Mouse (Mus musculus): ENCODE data around the gene Srp68. TPM values are rescaled to one million over a fixed set of nuclear protein-coding genes. Genes with fewer than 3 reads are reported as not detected.

Srp68 gene
- total and polyA plus RNA-seq, 3 experiments: 146 to 228 (median 180) TPM

DNA sequence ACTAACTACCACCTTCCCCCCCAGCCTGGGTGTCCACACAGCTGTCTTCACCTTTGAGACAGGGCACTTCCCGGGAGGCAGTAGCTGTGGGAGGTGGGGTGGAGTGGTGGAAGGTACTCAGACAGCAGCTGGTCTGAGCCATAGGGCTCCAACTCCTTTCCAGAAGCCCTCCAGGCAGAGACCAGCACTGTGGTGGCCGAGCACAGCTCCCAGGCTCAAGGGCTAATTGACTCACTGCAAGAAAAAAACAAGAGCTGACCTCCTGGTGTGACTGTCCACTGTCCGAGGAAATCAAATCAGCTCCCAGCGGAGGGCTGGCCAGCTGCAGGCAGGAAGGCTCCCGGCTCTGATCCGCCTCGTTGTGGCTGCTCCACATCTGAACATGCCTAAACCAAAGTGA lies 34.2 kb downstream of the Srp68 start:
- no peaks in the 10 kb centered on the region for H3K9me3 ChIP-seq (replicated peaks; ENCODE audit: insufficient read depth, low read length)
- TF ChIP-seq ZKSCAN1 (IDR thresholded peaks at IDR 0.05; ENCODE audit: low read depth, low read length) (no peak), USF1 (IDR thresholded peaks at IDR 0.05; ENCODE audit: low read depth, low read length) (no peak), EP300 (IDR thresholded peaks at IDR 0.05; ENCODE audit: low read depth in 1 of 2, low read length in 2 of 2) (no peak), SIN3A (IDR thresholded peaks at IDR 0.05; ENCODE audit: low read length) (no peak), RCOR1 (IDR thresholded peaks at IDR 0.05; ENCODE audit: low read depth, low read length) (no peak), MEF2A (IDR thresholded peaks at IDR 0.05; ENCODE audit: extremely low read depth, insufficient replicate concordance, low read depth, low read length, poor library complexity, severe bottlenecking) (no peak), MAZ (IDR thresholded peaks at IDR 0.05; ENCODE audit: low read depth, low read length) (no peak), RAD21 (IDR thresholded peaks at IDR 0.05; ENCODE audit: low read depth, low read length) (no peak), JUND (IDR thresholded peaks at IDR 0.05; ENCODE audit: low read depth, low read length) (no peak), E2F4 (IDR thresholded peaks at IDR 0.05; ENCODE audit: borderline replicate concordance, low read depth, low read length) (no peak), BHLHE40 (IDR thresholded peaks at IDR 0.05; ENCODE audit: borderline replicate concordance, low read depth, low read length) (no peak), TBP (IDR thresholded peaks at IDR 0.05; ENCODE audit: low read depth, low read length) (no peak), MAX (IDR thresholded peaks at IDR 0.05; ENCODE audit: low read length) (no peak), CHD1 (IDR thresholded peaks at IDR 0.05; ENCODE audit: low read depth, low read length) (no peak), CHD2 (IDR thresholded peaks at IDR 0.05; ENCODE audit: low read length) (no peak), UBTF (IDR thresholded peaks at IDR 0.05; ENCODE audit: borderline replicate concordance, insufficient read depth, low read depth, low read length) (no peak), POLR2AphosphoS2 (IDR thresholded peaks at IDR 0.05; ENCODE audit: low read length) (no peak), ZNF384 (IDR thresholded peaks at IDR 0.05; ENCODE audit: low read depth, low read length) (no peak)
- H3K27me3 ChIP-seq (ENCODE audit: control insufficient read depth in 1 of 2, insufficient read depth in 2 of 2, low read length in 2 of 2): peaks cover 2 to 4% of the 10 kb centered on the region in 2 experiments; a peak in 2 of 4 replicates
- H3K9ac ChIP-seq (ENCODE audit: control insufficient read depth, low read depth, low read length, poor library complexity, severe bottlenecking): no peak overlapping the region
- no peak overlapping the region for H3K27ac ChIP-seq (ENCODE audit: control insufficient read depth, low read depth, low read length)
- no peak overlapping the region for H3K4me3 ChIP-seq (ENCODE audit: control insufficient read depth in 1 of 2, insufficient read depth in 1 of 2, low read depth in 2 of 2, low read length in 2 of 2)
- H3K79me2 ChIP-seq (ENCODE audit: control insufficient read depth, insufficient read depth, low read length, poor library complexity): no peaks in the 10 kb centered on the region
- H3K4me1 ChIP-seq (ENCODE audit: control insufficient read depth in 1 of 2, insufficient read depth in 2 of 2, low read length in 2 of 2): no peaks in the 10 kb centered on the region; a peak in 1 of 4 replicates
- no peak for DNase-seq (ENCODE audit: low read depth, low spot score)
- H3K36me3 ChIP-seq (ENCODE audit: control insufficient read depth in 1 of 2, insufficient read depth in 2 of 2, low read length in 2 of 2): no peaks in the 10 kb centered on the region

DNA sequence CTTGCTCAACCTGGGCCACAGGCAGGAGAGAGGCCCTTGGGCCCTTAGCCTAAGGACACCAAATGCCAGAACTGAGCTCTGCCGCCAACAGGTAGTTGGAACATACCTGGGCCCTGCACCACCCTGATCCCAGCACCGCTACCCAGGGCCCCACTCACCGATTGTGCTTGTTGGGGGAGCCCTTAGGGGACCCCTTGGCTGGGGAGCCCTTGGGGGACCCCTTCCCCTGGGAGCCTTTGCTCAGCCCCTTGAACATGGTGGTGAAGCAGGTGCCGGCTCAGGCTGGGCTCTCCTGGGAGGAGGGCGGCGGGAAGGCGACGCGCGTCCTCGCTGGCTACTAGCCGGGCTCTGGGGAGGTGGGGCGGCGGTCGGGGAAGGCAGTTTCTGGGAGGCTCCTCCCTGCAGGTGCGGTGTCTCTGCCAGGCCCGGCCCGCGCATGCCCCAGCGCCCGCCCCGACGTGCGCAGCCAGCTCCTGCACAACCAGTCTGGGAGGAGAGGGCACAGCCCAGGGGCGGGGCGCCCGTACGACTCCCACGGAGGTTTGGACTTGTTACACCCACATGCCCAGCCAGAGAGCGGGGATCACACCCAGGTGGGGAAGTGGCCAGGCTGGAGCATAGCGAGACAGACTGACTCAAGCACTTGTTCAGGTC lies 36.1 kb downstream of the Srp68 start, which contains the start of gene Evpl:
Gene Evpl (minus strand): TSS at position 336 of the 654 bp plus-strand sequence.
- peaks cover 2 to 4% of the 10 kb centered on the region in 2 experiments; a peak in 2 of 4 replicates for H3K27me3 ChIP-seq (ENCODE audit: control insufficient read depth in 1 of 2, insufficient read depth in 2 of 2, low read length in 2 of 2)
- no peaks in the 10 kb centered on the region for H3K79me2 ChIP-seq (ENCODE audit: control insufficient read depth, insufficient read depth, low read length, poor library complexity)
- peak within 1 kb of the TSS; percentile 26 to 47; a peak in 3 of 4 replicates for H3K4me3 ChIP-seq (ENCODE audit: control insufficient read depth in 1 of 2, insufficient read depth in 1 of 2, low read depth in 2 of 2, low read length in 2 of 2)
- H3K4me1 ChIP-seq (ENCODE audit: control insufficient read depth in 1 of 2, insufficient read depth in 2 of 2, low read length in 2 of 2): no peaks in the 10 kb centered on the region; a peak in 1 of 4 replicates
- H3K36me3 ChIP-seq (ENCODE audit: control insufficient read depth in 1 of 2, insufficient read depth in 2 of 2, low read length in 2 of 2): no peaks in the 10 kb centered on the region
- peak within 1 kb of the TSS; percentile 35 for H3K9ac ChIP-seq (ENCODE audit: control insufficient read depth, low read depth, low read length, poor library complexity, severe bottlenecking)
- no peaks in the 10 kb centered on the region for H3K9me3 ChIP-seq (replicated peaks; ENCODE audit: insufficient read depth, low read length)
- TF ChIP-seq TBP (IDR thresholded peaks at IDR 0.05; ENCODE audit: low read depth, low read length): no peak
- TF ChIP-seq NRF1 (IDR thresholded peaks at IDR 0.05; ENCODE audit: insufficient read depth, low read depth, low read length, poor library complexity, severe bottlenecking): peak; percentile 88
- peak; percentile 53 for TF ChIP-seq MXI1 (IDR thresholded peaks at IDR 0.05; ENCODE audit: low read depth, low read length)
- peak; percentile 81 for DNase-seq (ENCODE audit: low read depth, low spot score)
- no peak within 1 kb of the TSS for H3K27ac ChIP-seq (ENCODE audit: control insufficient read depth, low read depth, low read length)
